Mouse (Mus musculus) neural tube, embryonic 14.5 days (tissue): ENCODE measurements around the gene Hmcn1. TPM values are rescaled to one million over a fixed set of nuclear protein-coding genes. Genes with fewer than 3 reads are reported as not detected.

ENCODE experiments used
- ATAC-seq: fragments of 200-750 bp; cut with Nextera tagmentation; 2 replicates; pipeline ENCODE4 v1.8.0; 2017; ENCODE audit warnings: low read depth, mild to moderate bottlenecking, moderate TSS enrichment, moderate library complexity
- H3K27ac ChIP-seq: fragments of 300-500 bp; sonication (generic); 2 replicates; pipeline ENCODE4 v1.5.1; 2014; ENCODE audit warnings: low read depth, mild to moderate bottlenecking, control low read depth, low read length, moderate library complexity, mixed read lengths
- H3K27me3 ChIP-seq: fragments of 300-500 bp; sonication (generic); 2 replicates; pipeline ENCODE4 v1.6.1; 2014; ENCODE audit warnings: low read length; ENCODE audit not compliant: control insufficient read depth, insufficient read depth
- H3K36me3 ChIP-seq: fragments of 300-500 bp; sonication (generic); 2 replicates; pipeline ENCODE4 v1.6.1; 2014; ENCODE audit warnings: low read length, mixed read lengths; ENCODE audit not compliant: control insufficient read depth, insufficient read depth
- H3K4me1 ChIP-seq: fragments of 300-500 bp; sonication (generic); 2 replicates; pipeline ENCODE4 v1.6.1; 2014; ENCODE audit warnings: low read length; ENCODE audit not compliant: control insufficient read depth, insufficient read depth
- H3K4me2 ChIP-seq: fragments of 300-500 bp; sonication (generic); 2 replicates; pipeline ENCODE4 v1.6.1; 2014; ENCODE audit warnings: mild to moderate bottlenecking, low read depth, low read length, control low read depth
- H3K4me3 ChIP-seq: fragments of 300-500 bp; sonication (generic); 2 replicates; pipeline ENCODE4 v1.5.1; 2014; ENCODE audit warnings: low read depth, low read length, control low read depth, mixed read lengths
- H3K9ac ChIP-seq: fragments of 300-500 bp; sonication (generic); replicated peaks from 2 replicates; pipeline ENCODE4 v1.6.1; 2014; ENCODE audit warnings: low read depth, mild to moderate bottlenecking, control low read depth, low read length, mixed read lengths
- H3K9me3 ChIP-seq: fragments of 300-500 bp; sonication (generic); 2 replicates; pipeline ENCODE4 v1.6.1; 2016; ENCODE audit warnings: low read length; ENCODE audit not compliant: control insufficient read depth
- WGBS: fragments of 180-500 bp; shearing (Covaris S2); extraction: QIAGEN DNeasy Blood & Tissue Kit; methylation state at CpG from one replicate; pipeline ENCODE4 v1.1.7; 2014; 5-methylcytosine and 5-hydroxymethylcytosine counted together
- polyA plus RNA-seq: library from polyadenylated mRNA; unstranded; fragments of >200 nt; fragmentation: Nextera tagmentation; extraction: Ambion mirVana; gene quantifications from 2 replicates; pipeline ENCODE4 v1.2.1, GENCODE M21; 2014

The Hmcn1 gene
- polyA plus RNA-seq, 1 experiment from 2014 or later, result 1.6 TPM

GRCm38 (mm10) chr1:150920276-150920675 lies 73.0 kb downstream of the Hmcn1 start:
- Histone ChIP-seq H3K4me3 (no peak overlapping the region), H3K27ac (no peak overlapping the region), H3K27me3 (no peaks in the 10 kb centered on the region), H3K36me3 (no peaks in the 10 kb centered on the region), H3K4me1 (no peaks in the 10 kb centered on the region), H3K4me2 (no peak overlapping the region), H3K9ac (no peak overlapping the region), H3K9me3 (no peaks in the 10 kb centered on the region)
- ATAC-seq, result no peak
- WGBS, result 54% methylated on average over 6 of the region's 6 CpGs

GRCm38 (mm10) chr1:150914936-150915335 lies 78.3 kb downstream of the Hmcn1 start:
- H3K9ac ChIP-seq, result no peak overlapping the region
- no peak for ATAC-seq
- no peaks in the 10 kb centered on the region for H3K9me3 ChIP-seq
- no peaks in the 10 kb centered on the region for H3K4me1 ChIP-seq
- no peak overlapping the region for H3K4me2 ChIP-seq
- H3K27ac ChIP-seq, result no peak overlapping the region
- WGBS, result 76% methylated on average over 2 of the region's 2 CpGs
- H3K27me3 ChIP-seq, result no peaks in the 10 kb centered on the region
- H3K36me3 ChIP-seq, result no peaks in the 10 kb centered on the region
- no peak overlapping the region for H3K4me3 ChIP-seq

- no peak overlapping the region for H3K4me3 ChIP-seq
- no peaks in the 10 kb centered on the region for H3K4me1 ChIP-seq
- no peaks in the 10 kb centered on the region for H3K36me3 ChIP-seq
- no peak for ATAC-seq
- no peak overlapping the region for H3K9ac ChIP-seq
- H3K9me3 ChIP-seq, result no peaks in the 10 kb centered on the region
- H3K27ac ChIP-seq, result no peak overlapping the region
- WGBS, result 87% methylated on average over 5 of the region's 5 CpGs
- H3K4me2 ChIP-seq, result no peak overlapping the region
- no peaks in the 10 kb centered on the region for H3K27me3 ChIP-seq
Observed at GRCm38 (mm10) chr1:150913586-150914136, 79.6 kb downstream of the Hmcn1 start.

GRCm38 (mm10) chr1:150909642-150910041 lies 83.6 kb downstream of the Hmcn1 start:
- no peaks in the 10 kb centered on the region for H3K4me1 ChIP-seq
- no peak overlapping the region for H3K9ac ChIP-seq
- H3K4me2 ChIP-seq, result no peak overlapping the region
- no peak overlapping the region for H3K4me3 ChIP-seq
- WGBS, result 82% methylated on average over 2 of the region's 2 CpGs
- H3K27me3 ChIP-seq, result no peaks in the 10 kb centered on the region
- no peak overlapping the region for H3K27ac ChIP-seq
- H3K9me3 ChIP-seq, result no peaks in the 10 kb centered on the region
- H3K36me3 ChIP-seq, result no peaks in the 10 kb centered on the region
- ATAC-seq, result no peak

GRCm38 (mm10) chr1:150893677-150894188 lies 99.5 kb downstream of the Hmcn1 start:
- H3K9ac ChIP-seq, result no peak overlapping the region
- H3K27ac ChIP-seq, result no peak overlapping the region
- H3K4me1 ChIP-seq, result no peaks in the 10 kb centered on the region
- no peaks in the 10 kb centered on the region for H3K36me3 ChIP-seq
- no peak overlapping the region for H3K4me3 ChIP-seq
- H3K4me2 ChIP-seq, result no peak overlapping the region
- no peaks in the 10 kb centered on the region for H3K27me3 ChIP-seq
- no peaks in the 10 kb centered on the region for H3K9me3 ChIP-seq
- 79% methylated on average over 5 of the region's 5 CpGs for WGBS
- no peak for ATAC-seq

- no peak overlapping the region for H3K4me3 ChIP-seq
- no peak overlapping the region for H3K4me2 ChIP-seq
- no peak overlapping the region for H3K9ac ChIP-seq
- H3K9me3 ChIP-seq, result no peaks in the 10 kb centered on the region
- H3K27me3 ChIP-seq, result no peaks in the 10 kb centered on the region
- no peak overlapping the region for H3K27ac ChIP-seq
- WGBS, result 81% methylated on average over 4 of the region's 4 CpGs
- no peaks in the 10 kb centered on the region for H3K36me3 ChIP-seq
- H3K4me1 ChIP-seq, result no peaks in the 10 kb centered on the region
- ATAC-seq, result no peak
Observed at GRCm38 (mm10) chr1:150890017-150890416, 103.2 kb downstream of the Hmcn1 start.

GRCm38 (mm10) chr1:150886267-150886666 lies 107.0 kb downstream of the Hmcn1 start:
- 88% methylated on average over 1 of the region's 1 CpGs for WGBS
- Histone ChIP-seq H3K27ac (no peak overlapping the region), H3K27me3 (no peaks in the 10 kb centered on the region), H3K9ac (no peak overlapping the region), H3K36me3 (no peaks in the 10 kb centered on the region), H3K4me3 (no peak overlapping the region), H3K4me1 (no peaks in the 10 kb centered on the region), H3K4me2 (no peak overlapping the region), H3K9me3 (no peaks in the 10 kb centered on the region)
- no peak for ATAC-seq

- no peak overlapping the region for H3K9ac ChIP-seq
- no peak overlapping the region for H3K4me3 ChIP-seq
- no peaks in the 10 kb centered on the region for H3K36me3 ChIP-seq
- no peaks in the 10 kb centered on the region for H3K9me3 ChIP-seq
- no peak for ATAC-seq
- no peak overlapping the region for H3K27ac ChIP-seq
- no peak overlapping the region for H3K4me2 ChIP-seq
- no peaks in the 10 kb centered on the region for H3K4me1 ChIP-seq
- WGBS, result 81% methylated on average over 7 of the region's 7 CpGs
- no peaks in the 10 kb centered on the region for H3K27me3 ChIP-seq
Observed at GRCm38 (mm10) chr1:150878421-150878820, 114.8 kb downstream of the Hmcn1 start.

- H3K4me1 ChIP-seq, result no peaks in the 10 kb centered on the region
- H3K36me3 ChIP-seq, result no peaks in the 10 kb centered on the region
- H3K9me3 ChIP-seq, result no peaks in the 10 kb centered on the region
- no peak overlapping the region for H3K4me3 ChIP-seq
- no peak for ATAC-seq
- H3K9ac ChIP-seq, result no peak overlapping the region
- H3K4me2 ChIP-seq, result no peak overlapping the region
- no peak overlapping the region for H3K27ac ChIP-seq
- WGBS, result 78% methylated on average over 4 of the region's 4 CpGs
- H3K27me3 ChIP-seq, result no peaks in the 10 kb centered on the region
Observed at GRCm38 (mm10) chr1:150877920-150878319, 115.3 kb downstream of the Hmcn1 start.
